Mouse (Mus musculus) lung, adult 2 months (tissue): ENCODE data around the gene Golgb1.

Experiments
- CTCF ChIP-seq: fragments of 200-500 bp; IDR thresholded peaks from 2 replicates; pipeline ENCODE4 v1.5.1; 2011; ENCODE audit warnings: mild to moderate bottlenecking, low read length, control low read depth; ENCODE audit not compliant: insufficient read depth
- POLR2A ChIP-seq: fragments of 200-500 bp; IDR thresholded peaks from 2 replicates; pipeline ENCODE4 v1.6.1; 2011; ENCODE audit warnings: low read depth, mild to moderate bottlenecking, control low read depth, low read length, borderline replicate concordance; ENCODE audit errors: extremely low read depth

DNA sequence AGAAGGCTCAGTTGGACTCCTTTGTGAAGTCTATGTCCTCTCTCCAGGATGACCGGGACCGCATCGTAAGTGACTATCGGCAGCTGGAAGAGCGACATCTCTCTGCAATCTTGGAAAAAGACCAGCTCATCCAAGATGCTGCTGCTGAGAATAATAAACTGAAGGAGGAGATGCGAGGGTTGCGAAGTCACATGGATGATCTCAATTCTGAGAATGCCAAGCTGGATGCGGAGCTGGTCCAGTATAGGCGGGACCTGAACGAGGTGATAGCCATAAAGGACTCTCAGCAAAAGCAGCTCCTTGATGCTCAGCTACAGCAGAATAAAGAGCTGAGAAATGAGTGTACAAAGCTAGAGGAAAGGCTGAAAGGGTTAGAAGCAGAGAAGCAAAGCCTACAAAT, 43.6 kb downstream of the Golgb1 start:
- TF ChIP-seq POLR2A (no peak), CTCF (no peak)
